Mouse (Mus musculus) bone marrow macrophage, adult 2 months (primary cell): Measurements from ENCODE around the gene Kank4.
"Not testable (repeated sequence)": the region's sequence is repeated elsewhere in the genome, so short reads cannot be mapped to it uniquely, and the experiment has no call there.

Source experiments
- CTCF ChIP-seq: IDR thresholded peaks from 2 replicates; pipeline ENCODE4 v1.5.1; 2012; ENCODE audit warnings: low read depth, mild to moderate bottlenecking, low read length, moderate library complexity
- POLR2A ChIP-seq: IDR thresholded peaks from 2 replicates; pipeline ENCODE4 v1.6.1; 2012; ENCODE audit warnings: mild to moderate bottlenecking, low read depth, low read length, borderline replicate concordance

DNA sequence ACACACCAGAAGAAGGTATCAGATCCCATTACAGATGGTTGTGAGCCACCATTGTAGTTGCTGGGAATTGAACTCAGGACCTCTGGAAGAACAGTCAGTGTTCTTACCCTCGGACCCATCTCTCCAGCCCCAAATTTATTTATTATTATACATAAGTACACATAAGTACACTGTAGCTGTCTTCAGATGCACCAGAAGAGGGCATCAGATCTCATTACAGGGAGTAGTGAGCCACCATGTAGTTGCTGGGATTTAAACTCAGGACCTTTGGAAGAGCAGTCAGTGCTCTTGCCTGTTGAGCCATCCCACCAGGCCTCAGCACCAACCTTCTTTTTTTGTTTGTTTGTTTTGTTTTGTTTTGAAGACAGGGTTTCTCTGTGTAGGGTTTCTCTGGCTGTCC, 92.7 kb downstream of the Kank4 start:
- TF ChIP-seq CTCF, POLR2A: not testable (repeated sequence)
